Mouse (Mus musculus) mammary gland, adult 2 months (tissue): ENCODE results near the gene Zxdb. TPM values are rescaled to one million over a fixed set of nuclear protein-coding genes. Genes with fewer than 3 reads are reported as not detected.

Source experiments
- polyA plus RNA-seq: library from polyadenylated mRNA; depleted of rRNA; stranded (reverse); fragments of >200 nt; gene quantifications from 2 replicates; pipeline ENCODE4 v1.2.3, GENCODE M21; 2012; ENCODE audit warnings: low replicate concordance; rRNA removed

Gene Zxdb
- polyA plus RNA-seq, result 2.4 and 2.8 TPM in 2 replicates

GRCm38 (mm10) chrX:94724192-94724971 lies at the start of gene Zxdb:
Gene Zxdb, plus strand, starts transcription at chrX:94724569.

Other genes starting within 250 kb of the Zxdb start
- 223 and 245 TPM in 2 replicates for gene Maged1, start 182.4 kb upstream of the Zxdb start, polyA plus RNA-seq
- 2.5 and 4.6 TPM in 2 replicates for gene Gspt2, start 88.5 kb upstream of the Zxdb start, polyA plus RNA-seq